Mouse (Mus musculus): ENCODE measurements at regions not wholly inside any gene's neighbourhood (a gene's known extent, or its start where the extent isn't known, plus 50 kb on each side); places are given as distances from the start of the nearest gene placed in this dataset.

DNA sequence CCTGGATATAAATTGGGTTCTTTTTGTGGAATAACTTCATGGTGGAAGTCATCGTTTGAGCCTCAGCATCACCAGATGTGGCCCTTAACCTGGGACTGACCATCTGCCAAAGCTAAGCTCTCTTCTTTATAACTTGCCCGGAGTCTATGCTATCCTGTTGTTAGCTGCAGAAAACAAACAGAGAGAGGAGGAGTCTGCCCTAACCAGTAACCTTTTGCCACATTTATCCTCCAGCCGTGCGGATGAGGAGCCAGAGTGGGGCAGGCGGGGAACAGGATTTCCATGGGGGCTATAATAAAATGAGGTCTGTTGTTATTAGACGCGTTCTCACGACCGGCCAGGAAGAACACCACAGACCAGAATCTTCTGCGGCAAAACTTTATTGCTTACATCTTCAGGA lies 51.4 kb upstream of the Wdr26 start:
- TF ChIP-seq MYOD1 (IDR thresholded peaks at IDR 0.05; ENCODE audit: control insufficient read depth, insufficient read length, low read depth) (no peak), CTCF (IDR thresholded peaks at IDR 0.05; ENCODE audit: control insufficient read depth, insufficient read depth, insufficient read length) (no peak), MYOG (IDR thresholded peaks at IDR 0.05; ENCODE audit: control insufficient read depth, extremely low read depth, insufficient read length) (no peak), MAX (IDR thresholded peaks at IDR 0.05) (no peak), FOSL1 (IDR thresholded peaks at IDR 0.05; ENCODE audit: insufficient read depth, low read length, poor library complexity, severe bottlenecking) (no peak)

Measured in C2C12 (cell line).